Mouse (Mus musculus) thymus, adult 2 months (tissue): Measurements from ENCODE around the gene Trim63. TPM values are rescaled to one million over a fixed set of nuclear protein-coding genes. Genes with fewer than 3 reads are reported as not detected.
"Not testable (repeated sequence)": the region's sequence is repeated elsewhere in the genome, so short reads cannot be mapped to it uniquely, and the experiment has no call there.

Experiments
- DNase-seq: peaks from one replicate; pipeline ENCODE4 v3.0.0; 2021
- H3K27ac ChIP-seq: fragments of 200-500 bp; 2 replicates; pipeline ENCODE4 v1.5.1; 2012; ENCODE audit warnings: low read length, control low read depth; ENCODE audit not compliant: control insufficient read depth, insufficient read depth
- H3K27me3 ChIP-seq: fragments of 200-500 bp; 2 replicates; pipeline ENCODE4 v1.6.1; 2012; ENCODE audit warnings: mild to moderate bottlenecking, low read length, moderate library complexity, mixed read lengths; ENCODE audit not compliant: control insufficient read depth, insufficient read depth
- H3K36me3 ChIP-seq: fragments of 200-500 bp; 2 replicates; pipeline ENCODE4 v1.6.1; 2012; ENCODE audit warnings: mild to moderate bottlenecking, low read length, moderate library complexity; ENCODE audit not compliant: control insufficient read depth, insufficient read depth
- H3K4me1 ChIP-seq: fragments of 200-500 bp; replicated peaks from 2 replicates; pipeline ENCODE4 v1.6.1; 2012; ENCODE audit warnings: low read length; ENCODE audit not compliant: control insufficient read depth, insufficient read depth
- H3K4me3 ChIP-seq: fragments of 200-500 bp; 2 replicates; pipeline ENCODE4 v1.5.1; 2012; ENCODE audit warnings: mild to moderate bottlenecking, low read length, control low read depth, moderate library complexity; ENCODE audit not compliant: control insufficient read depth, insufficient read depth
- CTCF ChIP-seq: fragments of 200-500 bp; IDR thresholded peaks from 2 replicates; pipeline ENCODE4 v1.5.1; 2012; ENCODE audit warnings: mild to moderate bottlenecking, control low read depth, low read length, moderate library complexity, borderline replicate concordance; ENCODE audit not compliant: control insufficient read depth, poor library complexity, insufficient read depth; ENCODE audit errors: extremely low read depth
- POLR2A ChIP-seq: fragments of 200-500 bp; IDR thresholded peaks from 2 replicates; pipeline ENCODE4 v1.6.1; 2012; ENCODE audit warnings: mild to moderate bottlenecking, low read length, control low read depth, moderate library complexity; ENCODE audit not compliant: control insufficient read depth, poor library complexity, insufficient read depth; ENCODE audit errors: extremely low read depth
- WGBS: fragments of 180-500 bp; shearing (Covaris S2); methylation state at CpG from one replicate; pipeline ENCODE4 v1.1.7; 2018; 5-methylcytosine and 5-hydroxymethylcytosine counted together
- polyA plus RNA-seq: library from polyadenylated mRNA; depleted of rRNA; stranded (reverse); fragments of >200 nt; gene quantifications from 2 replicates; pipeline ENCODE4 v1.2.3, GENCODE M21; 2012; rRNA removed

The Trim63 gene
- polyA plus RNA-seq, result 0.43 and 5.9 TPM in 2 replicates

GRCm38 (mm10) chr4:134314876-134315275, at the start of gene Trim63:
Gene Trim63 (plus strand): TSS chr4:134315120.
- no peak for DNase-seq

GRCm38 (mm10) chr4:134265860-134266585, 48.9 kb upstream of the Trim63 start:
- no peak overlapping the region for H3K4me3 ChIP-seq
- WGBS, result 86% methylated on average over 9 of the region's 9 CpGs
- no peak overlapping the region for H3K27ac ChIP-seq
- H3K4me1 ChIP-seq, result no peaks in the 10 kb centered on the region
- no peaks in the 10 kb centered on the region for H3K27me3 ChIP-seq
- no peak for TF ChIP-seq CTCF
- TF ChIP-seq POLR2A, result no peak
- H3K36me3 ChIP-seq, result no peaks in the 10 kb centered on the region
- DNase-seq, result no peak

More at GRCm38 (mm10) chr4:134314876-134315275, at the start of gene Trim63:
- Histone ChIP-seq H3K36me3 (no peaks in the 10 kb centered on the region), H3K27me3 (no peaks in the 10 kb centered on the region), H3K4me3 (no peak within 1 kb of the TSS), H3K4me1 (no peaks in the 10 kb centered on the region), H3K27ac (no peak within 1 kb of the TSS)
- 84% methylated on average over 11 of the region's 11 CpGs for WGBS
- TF ChIP-seq POLR2A, result no peak
- TF ChIP-seq CTCF, result no peak

GRCm38 (mm10) chr4:134268102-134268655, 46.7 kb upstream of the Trim63 start:
- Histone ChIP-seq H3K27me3 (no peaks in the 10 kb centered on the region), H3K4me3 (no peak overlapping the region), H3K27ac (no peak overlapping the region), H3K36me3 (no peaks in the 10 kb centered on the region), H3K4me1 (peaks cover 5% of the 10 kb centered on the region)
- TF ChIP-seq CTCF (no peak), POLR2A (no peak)
- WGBS, result 70% methylated on average over 19 of the region's 19 CpGs
- DNase-seq, result no peak

GRCm38 (mm10) chr4:134269622-134270021, 45.3 kb upstream of the Trim63 start:
- H3K27me3 ChIP-seq, H3K36me3 ChIP-seq, H3K4me3 ChIP-seq, H3K27ac ChIP-seq, DNase-seq: not testable (repeated sequence)
- peaks cover 10% of the 10 kb centered on the region for H3K4me1 ChIP-seq

- TF ChIP-seq POLR2A, result no peak
- no peak for TF ChIP-seq CTCF
- DNase-seq, result no peak
- Histone ChIP-seq H3K27ac (no peak overlapping the region), H3K36me3 (peaks cover 4% of the 10 kb centered on the region; the same call in 1 of the 2 replicates), H3K4me3 (no peak overlapping the region), H3K4me1 (peaks cover 10% of the 10 kb centered on the region), H3K27me3 (no peaks in the 10 kb centered on the region)
- 96% methylated on average over 7 of the region's 7 CpGs for WGBS
Measured at GRCm38 (mm10) chr4:134271979-134272378, 42.9 kb upstream of the Trim63 start.

GRCm38 (mm10) chr4:134272731-134273416, 42.0 kb upstream of the Trim63 start:
- H3K36me3 ChIP-seq, result peaks cover 11% of the 10 kb centered on the region; the same call in 1 of the 2 replicates
- peak overlapping the region; percentile 99 for H3K27ac ChIP-seq
- no peak for TF ChIP-seq POLR2A
- no peak for TF ChIP-seq CTCF
- 6% methylated on average over 13 of the region's 13 CpGs for WGBS
- H3K27me3 ChIP-seq, result no peaks in the 10 kb centered on the region
- H3K4me3 ChIP-seq, result no peak overlapping the region
- no peak for DNase-seq
- peaks cover 10% of the 10 kb centered on the region for H3K4me1 ChIP-seq
